Comparison of ENCODE assay signal across 14 mouse cellular contexts in the genomic region with DNA sequence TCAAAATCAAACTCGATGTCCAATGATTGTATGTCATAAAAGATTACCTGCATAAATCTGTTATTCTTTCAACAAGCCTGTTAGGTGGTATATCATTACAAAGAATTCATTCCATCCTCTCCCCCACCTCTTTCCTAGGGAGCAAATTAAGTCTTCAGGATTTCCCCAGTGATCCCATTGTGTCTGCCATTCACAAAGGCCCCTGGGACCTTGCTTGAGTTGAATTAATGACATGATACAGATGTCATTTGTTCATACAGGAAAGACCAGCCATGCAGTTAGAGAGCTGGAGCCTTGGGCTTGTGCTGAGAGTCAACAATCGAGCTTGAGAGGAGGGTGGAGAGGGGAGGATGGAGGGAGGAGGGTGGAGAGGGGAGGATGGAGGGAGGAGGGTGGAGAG. TPM values are rescaled to one million over a fixed set of nuclear protein-coding genes. Genes with fewer than 3 reads are reported as not detected.
DNase-seq lines count a peak whose midpoint lies in the region; ATAC-seq and TF ChIP-seq lines count a peak whose summit lies in the region.
"Had no signal": no experiment of that assay in that cellular context is flagged by ENCODE, and none has a peak within 500 bp of the region (broad histone marks: within the 10 kb centered on the region; RNA-seq: fewer than 3 reads in every experiment).

No protein-coding gene starts in this region.

- TF ChIP-seq POLR2A in small intestine, adult 2 months (IDR thresholded peaks at IDR 0.05; ENCODE audit: low read depth, low read length), result no peak

- no peaks in the 10 kb centered on the region for H3K9me3 ChIP-seq in hindbrain, embryonic 11.5 days (ENCODE audit: control insufficient read depth, low read length)
- H3K9me3 ChIP-seq in hindbrain, embryonic 14.5 days (ENCODE audit: control insufficient read depth, low read length), result no peaks in the 10 kb centered on the region
- H3K9me3 ChIP-seq in midbrain, embryonic 13.5 days, result no peaks in the 10 kb centered on the region
- H3K9me3 ChIP-seq in midbrain, embryonic 15.5 days, result no peaks in the 10 kb centered on the region
- H3K9me3 ChIP-seq: embryonic facial prominence, embryonic 12.5 days; forebrain, embryonic 13.5 days; heart, embryonic 12.5 days; hindbrain, embryonic 10.5 days had no signal

- no peaks in the 10 kb centered on the region for H3K27me3 ChIP-seq in hindbrain, embryonic 11.5 days (ENCODE audit: control insufficient read depth, insufficient read depth, low read length)
- no peaks in the 10 kb centered on the region for H3K27me3 ChIP-seq in hindbrain, embryonic 14.5 days (ENCODE audit: control insufficient read depth, insufficient read depth, low read length)
- peaks cover 21% of the 10 kb centered on the region for H3K27me3 ChIP-seq in midbrain, embryonic 13.5 days
- H3K27me3 ChIP-seq in midbrain, embryonic 15.5 days (replicated peaks), result no peaks in the 10 kb centered on the region; the same call in 1 of the 2 replicates
- H3K27me3 ChIP-seq in small intestine, adult 2 months (ENCODE audit: control insufficient read depth, insufficient read depth, low read length), result no peaks in the 10 kb centered on the region
- H3K27me3 ChIP-seq: CH12.LX; embryonic facial prominence, embryonic 12.5 days; forebrain, embryonic 13.5 days; heart, embryonic 12.5 days had no signal

- no peak overlapping the region for H3K9ac ChIP-seq in hindbrain, embryonic 11.5 days (ENCODE audit: low read depth, low read length)
- H3K9ac ChIP-seq in hindbrain, embryonic 14.5 days, result no peak overlapping the region
- H3K9ac ChIP-seq in midbrain, embryonic 13.5 days (replicated peaks), result no peak overlapping the region
- no peak overlapping the region for H3K9ac ChIP-seq in midbrain, embryonic 15.5 days
- H3K9ac ChIP-seq: embryonic facial prominence, embryonic 12.5 days; forebrain, embryonic 13.5 days; heart, embryonic 12.5 days had no signal

- no peak overlapping the region for H3K27ac ChIP-seq in hindbrain, embryonic 11.5 days (ENCODE audit: low read depth, low read length)
- no peak overlapping the region for H3K27ac ChIP-seq in hindbrain, embryonic 14.5 days
- H3K27ac ChIP-seq in midbrain, embryonic 13.5 days, result no peak overlapping the region
- no peak overlapping the region for H3K27ac ChIP-seq in midbrain, embryonic 15.5 days
- peak overlapping the region; percentile 41; the same call in 1 of the 2 replicates for H3K27ac ChIP-seq in small intestine, adult 2 months (ENCODE audit: insufficient read depth, low read depth, low read length)
- H3K27ac ChIP-seq: embryonic facial prominence, embryonic 12.5 days; forebrain, embryonic 13.5 days; gastrocnemius, adult 2 months; hindbrain, embryonic 10.5 days had no signal

- peak; percentile 30; the same call in 1 of the 2 replicates for ATAC-seq in hindbrain, embryonic 11.5 days (ENCODE audit: low FRiP score)
- no peak for ATAC-seq in hindbrain, embryonic 14.5 days (ENCODE audit: low FRiP score)
- 0 out of 2 replicates have a peak, but pooled peaks have one; percentile 22 for ATAC-seq in midbrain, embryonic 13.5 days
- no peak for ATAC-seq in midbrain, embryonic 15.5 days (replicated peaks)
- ATAC-seq: inflammation-experienced regulatory T-cells, adult 6 months had no signal

- H3K36me3 ChIP-seq in hindbrain, embryonic 11.5 days (ENCODE audit: control insufficient read depth, insufficient read depth, low read length), result no peaks in the 10 kb centered on the region
- no peaks in the 10 kb centered on the region for H3K36me3 ChIP-seq in hindbrain, embryonic 14.5 days (replicated peaks; ENCODE audit: control insufficient read depth, insufficient read depth)
- H3K36me3 ChIP-seq in midbrain, embryonic 13.5 days, result no peaks in the 10 kb centered on the region
- H3K36me3 ChIP-seq in midbrain, embryonic 15.5 days (replicated peaks), result no peaks in the 10 kb centered on the region
- no peaks in the 10 kb centered on the region for H3K36me3 ChIP-seq in small intestine, adult 2 months (ENCODE audit: control insufficient read depth, insufficient read depth, low read length)
- H3K36me3 ChIP-seq: embryonic facial prominence, embryonic 12.5 days; heart, embryonic 12.5 days; hindbrain, embryonic 10.5 days had no signal

- H3K4me1 ChIP-seq in hindbrain, embryonic 11.5 days (replicated peaks; ENCODE audit: control insufficient read depth, insufficient read depth, low read length), result no peaks in the 10 kb centered on the region
- peaks cover 16% of the 10 kb centered on the region for H3K4me1 ChIP-seq in hindbrain, embryonic 14.5 days (replicated peaks; ENCODE audit: control insufficient read depth, insufficient read depth, low read length)
- peaks cover 21% of the 10 kb centered on the region for H3K4me1 ChIP-seq in midbrain, embryonic 13.5 days (replicated peaks)
- peaks cover 21% of the 10 kb centered on the region for H3K4me1 ChIP-seq in midbrain, embryonic 15.5 days
- peaks cover 20% of the 10 kb centered on the region; the same call in 1 of the 2 replicates for H3K4me1 ChIP-seq in small intestine, adult 2 months (ENCODE audit: control insufficient read depth, insufficient read depth, insufficient read length, low read length)
- H3K4me1 ChIP-seq: embryonic facial prominence, embryonic 12.5 days had no signal

- WGBS in hindbrain, embryonic 11.5 days, result 50% methylated on average over 2 of the region's 2 CpGs
- 33% methylated on average over 2 of the region's 2 CpGs for WGBS in hindbrain, embryonic 14.5 days
- WGBS in midbrain, embryonic 13.5 days, result 30% methylated on average over 2 of the region's 2 CpGs
- 27% methylated on average over 2 of the region's 2 CpGs for WGBS in midbrain, embryonic 15.5 days
- 22% methylated on average over 2 of the region's 2 CpGs for WGBS in small intestine, adult 2 months

- no peak overlapping the region for H3K4me2 ChIP-seq in hindbrain, embryonic 11.5 days (replicated peaks; ENCODE audit: low read depth, low read length)
- H3K4me2 ChIP-seq in hindbrain, embryonic 14.5 days (replicated peaks), result no peak overlapping the region
- H3K4me2 ChIP-seq in midbrain, embryonic 13.5 days (replicated peaks), result no peak overlapping the region
- no peak overlapping the region for H3K4me2 ChIP-seq in midbrain, embryonic 15.5 days

- peak; percentile 31 for DNase-seq in hindbrain, embryonic 11.5 days (ENCODE audit: low spot score)
- no peak for DNase-seq in hindbrain, embryonic 14.5 days (ENCODE audit: low spot score)
- peak; percentile 28 for DNase-seq in MN1 (ENCODE audit: low spot score)
- DNase-seq: gastrocnemius, adult 2 months; gastrocnemius, postnatal 25 days had no signal

- TF ChIP-seq CTCF in small intestine, adult 2 months (IDR thresholded peaks at IDR 0.05; ENCODE audit: extremely low read depth, insufficient read length, insufficient replicate concordance, low read depth, low read length), result no peak

- no peak overlapping the region for H3K4me3 ChIP-seq in hindbrain, embryonic 11.5 days (ENCODE audit: low read depth, low read length)
- H3K4me3 ChIP-seq in hindbrain, embryonic 14.5 days (replicated peaks; ENCODE audit: low read length), result no peak overlapping the region
- no peak overlapping the region for H3K4me3 ChIP-seq in midbrain, embryonic 13.5 days (replicated peaks)
- H3K4me3 ChIP-seq in midbrain, embryonic 15.5 days, result no peak overlapping the region
- no peak overlapping the region for H3K4me3 ChIP-seq in small intestine, adult 2 months (ENCODE audit: low read depth, low read length)
- H3K4me3 ChIP-seq: forebrain, embryonic 13.5 days had no signal

RNA-seq across cellular contexts. Expression of gene Map3k9, which starts 27.6 kb away (rescaled TPM):
- polyA plus RNA-seq in hindbrain, embryonic 11.5 days (2014; fragmentation: Nextera tagmentation; extraction: Ambion mirVana), result 2.5 and 3.4 TPM in 2 replicates
- 13.3 and 14.7 TPM in 2 replicates for polyA plus RNA-seq in hindbrain, embryonic 14.5 days (2014; fragmentation: Nextera tagmentation; extraction: Ambion mirVana)
- polyA plus RNA-seq in midbrain, embryonic 13.5 days (2015; fragmentation: Nextera tagmentation; extraction: Ambion mirVana), result 7.2 and 9.3 TPM in 2 replicates
- 12.0 and 14.6 TPM in 2 replicates for polyA plus RNA-seq in midbrain, embryonic 15.5 days (2015; fragmentation: Nextera tagmentation; extraction: Ambion mirVana)
- polyA plus RNA-seq in small intestine, adult 2 months (2012; rRNA removed), result 3.1 and 4.8 TPM in 2 replicates

RNA-seq across cellular contexts. Expression of gene Pcnx, which starts 51.2 kb away (rescaled TPM):
- 11.3 and 13.0 TPM in 2 replicates for polyA plus RNA-seq in hindbrain, embryonic 11.5 days (2014; fragmentation: Nextera tagmentation; extraction: Ambion mirVana)
- 14.2 and 19.9 TPM in 2 replicates for polyA plus RNA-seq in hindbrain, embryonic 14.5 days (2014; fragmentation: Nextera tagmentation; extraction: Ambion mirVana)
- polyA plus RNA-seq in midbrain, embryonic 13.5 days (2015; fragmentation: Nextera tagmentation; extraction: Ambion mirVana), result 8.2 and 9.4 TPM in 2 replicates
- polyA plus RNA-seq in midbrain, embryonic 15.5 days (2015; fragmentation: Nextera tagmentation; extraction: Ambion mirVana), result 9.3 and 12.2 TPM in 2 replicates
- 13.0 and 29.1 TPM in 2 replicates for polyA plus RNA-seq in small intestine, adult 2 months (2012; rRNA removed)

Comparison
In these comparisons a context has a peak if more than half of its experiments do, and no peak if none do; other contexts are left out.
1. ATAC-seq: peak in hindbrain, embryonic 11.5 days (single experiment) and midbrain, embryonic 13.5 days (single experiment); none in hindbrain, embryonic 14.5 days (single experiment) and midbrain, embryonic 15.5 days (single experiment).